Mouse (Mus musculus) megakaryocyte-erythroid progenitor cell, adult 5-6 weeks (primary cell): ENCODE measurements around the gene Pltp. TPM values are rescaled to one million over a fixed set of nuclear protein-coding genes. Genes with fewer than 3 reads are reported as not detected.

Experiments used
- ATAC-seq: replicated peaks from 2 replicates; pipeline ENCODE4 v1.8.0; 2016; ENCODE audit warnings: mild to moderate bottlenecking, inconsistent platforms; ENCODE audit not compliant: severe bottlenecking, poor library complexity, low FRiP score, low TSS enrichment
- total RNA-seq, 2 experiments: library from RNA; stranded (forward) in 1 of 2; stranded (reverse) in 1 of 2; fragments of 200-1000, 215-1000 nt in 1 of 2; fragments of >200 nt in 1 of 2; fragmentation: Nextera tagmentation in 1 of 2; gene quantifications; 2 replicates each; pipeline ENCODE4 v1.2.3; 2014 to 2017

Gene Pltp
- not detected in 2 replicates for total RNA-seq (2014; fragmentation: Nextera tagmentation)
- total RNA-seq (2017): not detected in 2 replicates

DNA sequence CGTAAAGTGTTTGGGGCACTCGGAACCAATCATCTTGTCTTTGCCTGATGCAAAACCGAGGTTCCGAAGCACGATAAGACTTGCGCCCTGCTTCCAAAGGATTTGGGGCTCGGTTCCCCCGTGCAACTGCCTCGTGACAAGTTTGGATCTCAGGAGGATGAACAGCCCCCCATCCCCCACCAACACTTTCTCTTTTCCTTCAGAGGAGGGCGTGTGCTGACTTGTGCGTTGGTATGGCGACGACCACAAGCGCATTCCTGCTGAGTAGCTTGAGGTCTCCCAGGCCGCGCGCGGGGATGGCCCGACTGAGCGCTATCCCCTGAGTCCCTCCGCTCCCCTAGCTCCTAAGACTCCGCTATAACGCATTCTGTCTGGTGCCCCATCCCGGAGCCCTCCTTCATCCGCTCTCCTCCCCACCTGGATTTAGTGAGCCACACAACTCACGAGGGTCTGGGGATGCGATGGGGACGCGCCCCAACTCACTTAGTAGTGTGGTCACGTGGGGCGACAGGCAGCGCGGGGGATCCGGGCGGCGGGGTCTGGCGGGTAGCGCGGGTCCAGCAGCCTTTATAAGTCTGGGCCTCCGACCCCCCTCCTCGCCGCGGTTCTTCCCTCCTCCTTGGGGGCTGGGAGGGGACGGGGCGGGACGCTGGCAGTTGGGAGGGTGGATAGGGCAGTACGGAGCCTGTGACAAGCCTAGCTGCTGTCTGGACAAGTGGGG is at the start of gene Pltp:
Pltp (minus strand) TSS at position 611 of the 721 bp plus-strand sequence.
- ATAC-seq: peak; percentile 43; the same call in 1 of the 2 replicates

DNA sequence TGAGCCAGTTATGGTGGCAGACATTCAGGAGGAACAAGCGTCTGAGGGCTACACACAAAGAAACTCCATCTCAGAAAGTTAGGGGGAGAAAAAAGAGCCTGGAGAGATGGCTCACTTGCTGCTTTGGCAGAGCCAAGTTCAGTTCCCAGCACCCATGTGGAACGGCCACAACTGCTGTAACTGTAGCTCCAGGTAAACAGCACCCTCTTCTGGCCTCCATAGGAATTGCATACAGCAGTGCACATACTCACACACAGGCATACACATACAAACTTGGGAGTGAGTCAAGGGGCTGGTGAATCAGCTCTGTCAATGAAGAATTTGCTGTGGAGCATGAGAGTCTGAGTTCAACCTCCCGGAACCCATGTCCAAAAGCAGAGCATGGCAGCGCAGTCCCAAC is 48.6 kb upstream of the Pltp start:
- no peak for ATAC-seq

- no peak for ATAC-seq
These were observed 46.0 kb upstream of the Pltp start for GRCm38 (mm10) chr2:164903496-164903895.

- no peak for ATAC-seq
These were observed 43.9 kb upstream of the Pltp start for GRCm38 (mm10) chr2:164901380-164901779.

DNA sequence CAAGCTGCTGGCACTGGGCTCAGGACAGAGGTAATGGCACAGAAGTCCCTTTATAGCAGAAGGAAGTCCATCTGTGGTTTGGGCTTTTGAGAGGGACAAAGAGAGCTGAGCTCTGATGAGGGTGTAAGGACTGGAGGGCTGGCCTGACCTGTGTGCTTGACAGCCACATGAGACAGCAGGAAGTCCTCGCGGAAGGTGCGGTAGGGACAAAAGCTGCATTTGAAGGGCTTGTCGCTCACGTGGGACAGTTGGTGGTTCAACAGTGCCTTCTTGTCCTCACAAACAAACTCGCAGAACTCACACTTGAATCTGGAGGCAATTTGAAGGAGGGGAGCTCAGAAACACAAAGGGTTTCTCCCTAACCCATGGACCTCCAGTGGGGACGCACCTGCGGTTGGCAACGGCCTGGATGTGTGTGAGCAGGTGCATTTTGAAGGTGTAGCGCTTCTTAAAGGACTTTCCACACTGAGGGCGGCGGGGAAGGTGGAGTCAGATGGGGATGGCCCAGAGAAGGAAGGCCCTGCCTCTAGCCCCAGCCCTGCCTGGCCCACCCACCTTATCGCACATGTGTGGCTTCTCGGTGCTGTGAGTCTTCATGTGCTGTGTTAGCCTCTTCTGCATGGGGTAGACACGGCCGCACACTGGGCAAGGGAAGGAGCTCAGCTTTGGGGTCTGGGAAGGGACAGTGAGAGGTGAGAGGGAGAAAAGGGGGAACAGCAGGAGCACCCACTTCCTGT is 42.4 kb upstream of the Pltp start:
- ATAC-seq: no peak

GRCm38 (mm10) chr2:164899034-164899433 is 41.5 kb upstream of the Pltp start:
- ATAC-seq: no peak

DNA sequence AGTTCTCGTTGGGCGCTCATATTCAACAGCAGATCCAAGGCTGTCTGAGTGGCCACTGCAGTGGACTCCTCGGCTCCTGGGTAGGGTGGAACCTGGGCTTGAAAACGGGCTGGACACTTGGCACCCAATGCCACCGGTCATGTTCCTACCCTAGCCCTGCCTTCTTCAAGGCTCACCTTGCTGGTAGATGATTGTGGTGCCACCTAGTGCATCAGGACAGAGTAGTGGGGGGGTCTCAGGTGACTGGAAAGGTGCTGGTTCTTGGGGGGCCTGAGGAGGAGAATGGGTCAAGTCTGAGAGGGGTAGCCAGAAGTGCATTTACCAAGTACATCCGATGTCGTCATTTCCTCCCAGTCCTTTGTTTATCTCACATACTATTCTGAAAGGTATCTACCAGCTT is 40.5 kb upstream of the Pltp start:
- ATAC-seq: no peak

DNA sequence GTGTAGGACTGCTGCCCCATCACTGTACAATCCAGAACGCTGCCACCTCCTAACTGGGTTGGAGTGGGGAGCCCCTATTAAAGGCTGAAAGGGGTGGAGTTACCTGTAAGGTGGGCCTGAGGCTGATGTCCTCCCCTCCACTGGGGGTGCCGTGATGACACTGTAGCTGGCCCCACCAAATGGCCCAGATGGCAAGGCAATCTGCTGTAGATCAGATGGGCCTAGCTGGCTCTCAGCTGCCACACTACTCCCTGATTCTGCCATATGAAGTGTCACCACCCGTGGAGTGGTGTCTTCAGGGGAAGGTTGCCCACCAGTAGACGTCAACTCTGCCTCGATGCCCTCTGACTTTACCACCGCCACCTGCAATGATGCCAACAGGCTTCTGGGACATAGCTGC is 38.4 kb upstream of the Pltp start:
- ATAC-seq: no peak

- ATAC-seq: no peak
These were observed 37.1 kb upstream of the Pltp start for GRCm38 (mm10) chr2:164894644-164895043.

GRCm38 (mm10) chr2:164894048-164894447 is 36.5 kb upstream of the Pltp start:
- no peak for ATAC-seq

- ATAC-seq: no peak
These were observed 35.2 kb upstream of the Pltp start for GRCm38 (mm10) chr2:164892696-164893216.

GRCm38 (mm10) chr2:164891908-164892695 is 34.6 kb upstream of the Pltp start:
- ATAC-seq: no peak

GRCm38 (mm10) chr2:164891056-164891834 is 33.7 kb upstream of the Pltp start:
- no peak for ATAC-seq

- ATAC-seq: no peak
These were observed 33.0 kb upstream of the Pltp start for GRCm38 (mm10) chr2:164890411-164891049.

- no peak for ATAC-seq
These were observed 32.4 kb upstream of the Pltp start for GRCm38 (mm10) chr2:164889960-164890359.

DNA sequence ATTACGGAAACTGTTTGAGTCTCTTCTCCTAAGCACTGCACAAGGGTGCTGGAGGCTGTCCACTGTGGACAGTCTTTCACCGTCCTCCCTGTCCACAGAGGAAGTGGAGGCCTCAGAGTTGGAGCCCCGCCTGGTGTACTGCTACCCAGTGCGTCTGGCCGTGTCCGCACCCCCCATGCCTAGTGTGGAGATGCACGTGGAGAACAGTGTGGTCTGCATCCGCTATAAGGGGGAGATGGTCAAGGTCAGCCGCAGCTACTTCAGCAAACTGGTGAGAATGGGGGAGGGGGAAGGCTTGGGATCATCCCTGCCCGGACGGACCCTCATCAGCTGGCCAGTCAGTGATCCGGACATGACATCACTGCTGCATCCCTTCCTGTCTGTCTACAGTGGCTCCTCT is 31.5 kb upstream of the Pltp start:
- ATAC-seq: no peak

DNA sequence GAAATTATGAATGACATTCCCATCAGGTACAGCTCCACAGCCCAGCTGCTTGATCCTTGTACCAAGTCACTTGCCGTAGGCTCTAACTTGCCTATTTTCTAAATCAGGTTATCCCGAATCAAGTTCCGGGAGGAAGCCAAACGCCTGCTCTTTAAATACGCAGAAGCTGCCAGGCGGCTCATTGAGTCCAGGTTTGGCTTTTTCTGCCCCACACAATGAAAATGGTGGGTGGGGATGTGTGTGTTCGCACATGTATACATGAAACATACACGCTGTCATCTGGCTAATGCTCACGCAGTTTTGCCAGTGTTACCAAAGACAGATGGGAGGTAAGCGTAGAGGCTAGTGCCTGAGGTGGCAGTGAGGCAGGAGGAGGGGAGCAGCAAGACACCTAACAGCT is 29.1 kb upstream of the Pltp start:
- ATAC-seq: no peak

GRCm38 (mm10) chr2:164885788-164886187 is 28.3 kb upstream of the Pltp start:
- peak; percentile 27; the same call in 1 of the 2 replicates for ATAC-seq

DNA sequence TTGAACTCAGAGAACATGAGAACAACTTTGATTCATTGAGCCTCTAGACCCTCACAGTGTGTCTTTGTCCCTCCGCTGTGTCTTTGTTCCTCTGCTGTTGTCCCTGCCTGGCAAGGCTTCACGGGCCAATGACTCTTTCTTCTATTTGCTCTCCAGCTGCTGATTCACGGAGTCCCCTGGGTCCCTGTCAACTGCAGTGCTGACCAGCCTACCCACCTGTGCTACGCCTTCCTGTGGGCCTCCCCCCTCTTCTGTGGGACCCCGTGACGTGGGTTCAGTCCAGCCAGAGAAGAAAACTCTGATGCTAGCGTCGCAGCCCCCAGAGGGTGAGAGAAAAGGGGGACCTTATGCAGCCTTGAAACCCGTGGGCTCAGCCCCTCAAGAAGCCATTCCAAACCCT is 25.1 kb upstream of the Pltp start:
- ATAC-seq: no peak
